Mouse (Mus musculus): ENCODE results near the gene Parp12. TPM values are rescaled to one million over a fixed set of nuclear protein-coding genes. Genes with fewer than 3 reads are reported as not detected.

Gene Parp12
- total RNA-seq (2021) = 10 to 100 TPM; 14.6 to 15.7 TPM

GRCm38 (mm10) chr6:39117584-39118455, at the start of gene Parp12:
Gene Parp12, minus strand, starts transcription at chr6:39118349.
- peak; percentile 84 for DNase-seq

- DNase-seq = no peak
Observed at GRCm38 (mm10) chr6:39164891-39165290, 46.7 kb upstream of the Parp12 start.

DNA sequence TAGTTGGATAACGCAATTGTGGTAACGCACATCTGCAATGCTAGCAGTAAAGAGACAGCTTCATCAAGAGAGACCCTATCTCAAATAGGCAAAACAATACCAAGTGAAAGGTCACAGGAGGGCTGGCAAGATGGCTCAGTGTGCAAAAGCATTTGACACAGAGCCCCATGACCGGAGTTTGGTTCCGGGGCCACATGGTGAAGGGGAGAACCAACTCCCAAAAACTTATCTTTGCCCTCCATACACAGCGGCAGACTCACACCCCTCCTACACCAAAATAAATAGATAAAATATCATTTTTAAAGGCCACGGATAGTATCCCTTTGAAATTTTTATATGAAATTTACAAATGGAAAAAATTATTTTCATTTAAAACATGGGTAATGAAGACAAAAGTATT, 43.8 kb upstream of the Parp12 start:
- DNase-seq = no peak

GRCm38 (mm10) chr6:39146041-39146440, 27.9 kb upstream of the Parp12 start:
- DNase-seq = no peak

DNA sequence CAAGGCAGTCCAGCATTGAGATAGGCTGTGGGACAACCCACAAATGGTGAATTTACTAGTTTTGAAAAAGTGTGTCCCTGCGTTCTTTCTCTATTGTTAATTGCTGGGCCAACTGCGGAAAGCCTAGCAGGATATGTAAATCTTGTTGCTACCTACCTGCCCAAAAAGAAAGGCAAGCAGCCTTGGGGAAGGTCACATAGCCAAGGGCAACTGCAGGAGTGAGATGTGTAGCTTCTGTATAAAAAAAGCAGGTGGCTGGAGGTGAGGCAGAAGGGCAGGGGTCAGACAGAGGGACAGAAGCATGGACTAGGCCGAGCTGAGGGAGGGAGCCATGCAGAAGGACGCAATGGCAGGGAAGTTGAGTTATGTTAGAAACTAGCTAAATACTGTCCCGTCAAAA, 14.4 kb upstream of the Parp12 start:
- no peak for DNase-seq

GRCm38 (mm10) chr6:39131480-39131879, 13.3 kb upstream of the Parp12 start:
- DNase-seq = no peak

DNA sequence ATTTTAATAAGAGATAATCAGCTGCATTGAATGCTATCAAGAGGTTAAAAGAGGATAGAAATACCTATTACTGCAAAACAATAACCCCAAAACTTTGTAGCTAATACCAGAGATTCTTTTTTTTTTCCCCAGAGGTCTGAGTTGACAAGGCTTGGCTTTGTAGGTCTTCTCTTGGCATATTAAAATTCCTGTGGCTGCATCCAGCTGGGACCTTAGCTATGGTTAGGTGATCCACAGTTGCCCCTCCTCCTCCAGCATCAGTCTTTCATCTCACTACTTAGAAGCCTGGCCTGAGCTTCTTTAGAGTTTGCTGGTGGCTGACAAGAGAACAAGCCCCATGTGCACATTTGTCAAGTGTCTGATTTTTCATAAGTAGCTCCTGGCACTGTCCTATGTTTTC, 6.6 kb upstream of the Parp12 start:
- DNase-seq = no peak

GRCm38 (mm10) chr6:39120685-39121084, 2.5 kb upstream of the Parp12 start:
- no peak for DNase-seq

- peak; percentile 59 for DNase-seq
Observed at GRCm38 (mm10) chr6:39118456-39118881, 320 bp upstream of the Parp12 start.

GRCm38 (mm10) chr6:39115438-39115837, 2.7 kb downstream of the Parp12 start:
- no peak for DNase-seq

- DNase-seq = no peak
Observed at GRCm38 (mm10) chr6:39113141-39113540, 5.0 kb downstream of the Parp12 start.

- DNase-seq = no peak
Observed at GRCm38 (mm10) chr6:39112701-39113100, 5.4 kb downstream of the Parp12 start.

DNA sequence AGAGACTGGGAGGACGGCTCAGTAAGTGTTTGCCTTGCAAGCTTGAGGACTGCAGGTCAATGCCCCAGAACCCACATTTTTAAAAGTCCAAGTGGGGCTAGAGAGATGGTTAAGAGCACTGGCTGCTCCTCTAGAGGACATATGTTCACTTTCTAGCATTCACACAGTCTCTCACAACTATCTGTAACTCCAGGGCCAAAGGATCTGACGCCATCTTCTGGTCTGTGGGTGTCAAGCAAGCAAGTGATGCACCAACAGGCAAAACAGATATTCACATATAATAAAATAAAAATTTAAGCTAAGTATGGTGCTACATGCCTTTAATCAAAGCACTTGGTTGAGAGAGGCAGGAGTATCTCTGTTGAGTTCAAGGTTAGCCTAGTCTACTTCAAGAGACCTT, 11.3 kb downstream of the Parp12 start:
- DNase-seq = no peak

DNA sequence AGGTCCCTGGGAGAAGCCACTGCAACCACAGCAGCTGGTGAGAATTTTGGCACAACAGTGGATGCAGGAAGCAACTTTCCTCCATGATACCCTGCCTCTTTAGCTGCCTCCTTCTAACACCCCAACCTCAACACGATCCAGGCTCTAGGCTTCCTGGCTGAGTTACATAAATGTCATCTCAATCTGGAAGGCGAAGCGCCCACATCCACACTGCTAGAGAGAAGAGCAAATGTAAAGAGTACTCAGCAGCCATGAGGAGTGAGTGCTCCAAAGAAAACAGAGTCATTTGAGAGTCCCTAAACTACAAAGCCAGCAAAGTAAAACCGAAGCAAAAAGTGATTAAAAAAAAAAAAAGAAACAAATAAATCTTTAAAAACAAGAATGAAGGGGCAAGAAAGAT, 13.5 kb downstream of the Parp12 start:
- DNase-seq = no peak

GRCm38 (mm10) chr6:39076498-39076897, 41.7 kb downstream of the Parp12 start:
- no peak for DNase-seq

DNA sequence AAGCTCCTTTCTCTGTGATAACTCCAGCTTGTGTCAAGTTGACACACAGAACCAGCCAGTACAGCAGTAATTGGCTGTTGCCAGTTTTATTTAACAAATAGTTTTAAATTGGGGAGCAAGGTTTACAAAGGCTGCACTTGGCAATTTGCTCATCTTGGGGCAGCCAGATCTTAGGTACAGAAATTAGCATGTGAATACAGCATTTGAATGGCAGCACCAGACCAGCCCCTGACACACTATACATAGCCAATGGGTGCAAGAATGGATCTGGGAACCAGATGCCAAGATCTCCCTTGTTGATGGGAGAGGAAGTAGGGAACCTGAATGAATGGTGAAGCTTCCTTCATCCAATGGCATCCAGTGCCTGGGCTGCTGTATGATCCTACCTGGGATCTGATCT, 44.0 kb downstream of the Parp12 start:
- no peak for DNase-seq

DNA sequence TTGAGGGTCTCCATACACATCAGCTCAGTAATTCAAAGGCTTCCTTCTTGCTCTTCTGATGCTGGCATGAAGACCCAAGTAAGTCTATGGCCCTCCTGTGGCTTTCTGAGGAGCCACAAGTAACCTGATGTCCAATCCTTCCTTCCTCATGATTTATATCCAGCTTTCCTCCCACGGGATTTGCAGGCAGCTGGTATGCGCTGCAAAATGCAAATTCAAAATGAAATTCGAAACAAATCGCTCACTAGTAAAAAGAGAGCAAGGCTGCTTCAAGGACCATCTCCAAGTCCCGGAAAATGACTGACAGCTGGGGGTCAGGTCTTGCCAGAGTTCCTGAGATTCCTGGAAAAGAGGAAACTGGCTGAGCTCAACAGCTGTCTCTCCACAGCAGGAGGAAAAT, 45.5 kb downstream of the Parp12 start:
- DNase-seq = no peak

DNA sequence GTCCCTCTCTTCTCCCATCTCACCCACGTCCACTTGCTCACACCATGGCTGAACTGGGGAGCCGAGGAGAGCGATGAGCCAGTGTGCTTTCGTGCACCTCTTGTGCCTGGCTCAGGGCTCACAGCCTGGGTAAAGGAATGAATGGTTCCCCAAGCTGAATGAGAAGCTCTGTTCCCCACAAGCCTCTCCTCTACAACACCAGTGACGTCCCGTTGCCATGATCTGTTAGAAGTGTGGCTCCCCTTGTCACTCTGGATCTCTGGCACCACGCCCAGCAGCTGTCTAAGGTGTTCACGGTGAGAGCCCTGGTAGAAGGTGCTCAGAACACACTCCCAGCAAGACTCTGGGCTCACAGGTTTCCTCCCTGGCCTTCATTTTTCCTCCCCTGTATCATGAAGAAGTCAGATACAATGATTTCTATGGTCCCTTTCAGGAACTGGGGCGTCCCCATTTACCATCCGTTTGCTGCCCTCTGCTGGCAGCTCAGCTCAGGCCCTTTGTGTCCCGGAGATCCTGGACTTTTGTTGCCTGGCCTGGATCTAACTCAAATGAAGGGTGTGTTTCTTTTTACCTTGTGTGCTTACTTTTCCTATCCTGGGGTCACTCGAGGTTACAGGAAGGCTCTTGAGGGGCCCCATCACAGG, 51.1 kb downstream of the Parp12 start:
- DNase-seq = peak; percentile 89

DNA sequence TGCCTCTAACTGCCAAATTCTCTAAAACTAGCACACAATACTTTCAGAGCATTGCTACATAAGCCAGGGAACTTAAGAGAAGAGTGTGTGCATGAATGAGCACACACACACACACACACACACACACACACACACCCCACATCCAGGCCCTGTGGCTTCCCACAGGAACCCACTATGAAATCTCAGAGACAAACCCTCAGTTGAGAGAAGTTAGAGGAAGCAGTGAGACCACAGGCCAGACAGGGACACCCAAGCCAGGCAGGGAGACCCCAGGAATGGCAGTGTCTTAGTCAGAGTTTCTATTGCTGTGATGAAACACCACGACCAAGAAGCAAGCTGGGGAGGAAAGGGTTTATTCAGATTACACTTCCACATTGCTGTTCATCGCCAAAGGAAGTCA, 54.6 kb downstream of the Parp12 start:
- no peak for DNase-seq

DNA sequence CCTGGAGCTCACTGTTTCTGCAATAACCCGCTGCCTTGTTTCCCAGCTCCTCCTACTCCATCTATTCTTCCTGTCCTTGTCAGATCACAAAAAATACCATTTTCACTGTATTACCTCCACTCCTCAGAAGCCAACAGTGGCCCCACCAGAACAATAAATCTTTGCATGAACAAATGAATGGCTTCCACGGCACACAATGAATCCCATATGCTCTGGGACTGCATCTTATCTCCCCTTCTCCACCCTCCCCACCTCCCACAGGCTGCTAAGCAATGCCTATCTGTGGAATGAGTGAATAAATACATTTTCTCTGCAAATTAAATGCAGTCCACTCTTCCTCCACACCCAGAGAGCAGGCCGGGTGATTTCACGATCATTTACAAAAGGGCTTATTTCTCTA, 57.0 kb downstream of the Parp12 start:
- no peak for DNase-seq

- no peak for DNase-seq
Observed at GRCm38 (mm10) chr6:39059547-39060497, 58.3 kb downstream of the Parp12 start.

DNA sequence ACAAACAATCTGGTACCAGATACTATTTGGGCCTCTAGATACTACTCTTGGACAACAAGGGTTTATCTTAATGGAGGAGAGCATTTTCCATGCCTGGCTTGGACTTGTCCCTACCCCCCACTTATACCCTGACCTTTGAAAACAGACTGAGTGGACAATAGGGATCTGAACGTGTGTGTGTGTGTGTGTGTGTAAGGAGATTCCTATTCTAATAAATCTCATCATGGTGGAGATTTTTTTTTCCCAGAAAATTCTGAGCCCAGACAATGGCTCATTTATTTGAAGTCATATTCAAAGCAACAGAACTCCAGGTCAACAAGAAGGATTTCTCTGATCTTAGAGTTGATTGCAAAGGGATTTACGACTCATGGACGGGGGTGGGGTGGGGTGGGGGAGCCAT, 59.2 kb downstream of the Parp12 start:
- no peak for DNase-seq

DNA sequence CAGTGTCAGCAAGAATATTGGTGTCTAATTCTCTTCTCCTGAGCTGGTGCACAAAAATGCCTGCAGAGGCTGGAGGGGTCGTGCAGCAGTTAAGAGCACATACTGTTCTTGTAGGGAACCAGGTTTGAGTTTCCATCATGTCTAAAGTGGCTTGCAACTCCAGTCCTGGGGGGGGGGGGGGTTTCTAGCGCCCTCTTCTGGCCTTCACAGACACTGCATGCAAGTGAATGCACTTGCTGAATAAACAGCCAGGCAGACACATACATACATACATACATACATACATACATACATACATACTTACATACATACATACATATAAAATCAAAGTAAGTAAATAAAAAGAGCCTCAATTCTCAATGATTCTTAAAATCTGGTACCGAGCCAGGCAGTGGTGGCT, 59.8 kb downstream of the Parp12 start:
- no peak for DNase-seq

Data from heart, postnatal 4 days (tissue).